Mouse (Mus musculus) ovary, postnatal 36 days (tissue): ENCODE measurements at regions not wholly inside any gene's neighbourhood (a gene's known extent, or its start where the extent isn't known, plus 50 kb on each side); places are given as distances from the start of the nearest gene placed in this dataset.

Experiments used
- DNase-seq: peaks from one replicate; pipeline ENCODE4 v3.0.0; 2022; ENCODE audit warnings: low spot score, mixed read lengths

DNA sequence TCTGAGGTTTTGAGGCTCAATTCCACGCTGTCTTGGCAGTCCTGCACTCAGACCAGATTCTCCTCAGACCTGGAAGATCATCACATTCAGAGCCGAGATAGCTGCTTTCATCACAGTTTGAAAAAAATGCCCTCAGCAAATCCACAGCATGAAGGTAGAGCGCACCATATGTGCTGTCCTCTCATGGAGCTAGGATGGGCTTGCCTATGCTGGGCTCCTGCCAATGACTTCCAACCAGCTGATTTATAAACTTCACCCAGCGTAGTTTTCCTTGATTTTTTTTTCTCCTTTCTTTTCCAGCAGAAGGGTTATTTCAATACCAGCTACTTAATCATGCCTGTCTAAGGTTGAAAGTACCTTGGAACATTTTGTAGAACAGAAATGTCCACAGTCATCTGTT is 115.0 kb upstream of the Ccdc54 start:
- no peak for DNase-seq

DNA sequence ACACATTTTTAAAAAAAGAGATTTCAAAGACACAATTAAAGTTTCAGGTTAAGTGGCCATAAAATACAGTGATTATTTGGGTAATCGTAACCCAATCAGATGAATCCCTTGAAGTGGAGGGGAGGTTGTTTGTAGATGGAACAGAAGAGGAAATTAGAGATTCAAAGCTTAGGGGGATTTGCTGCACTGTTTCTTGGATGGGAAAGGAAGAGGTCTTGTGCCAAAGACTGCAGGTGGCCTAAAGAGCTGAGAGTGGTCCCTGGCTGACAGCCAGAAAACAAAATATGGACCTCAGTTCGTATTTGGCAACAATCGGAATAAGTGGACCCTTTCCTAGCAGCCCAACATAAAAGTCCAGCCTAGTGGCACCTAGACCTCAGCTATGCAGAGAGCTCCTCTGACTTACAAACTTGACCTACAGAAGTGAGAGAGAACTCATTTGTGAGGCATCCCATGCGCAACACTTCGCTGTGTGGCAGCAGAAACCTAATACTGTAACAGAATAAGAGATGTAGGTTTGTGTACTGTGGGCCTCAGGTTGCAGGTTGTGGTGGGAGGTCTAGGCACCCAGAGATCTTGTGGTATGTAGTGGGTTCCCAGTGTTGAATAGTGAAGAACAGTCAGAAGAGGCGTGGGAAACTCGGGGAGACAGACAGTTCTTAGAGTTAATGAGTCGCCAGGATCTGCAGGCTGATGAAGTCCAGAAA is 110.0 kb upstream of the Ccdc54 start:
- no peak for DNase-seq

DNA sequence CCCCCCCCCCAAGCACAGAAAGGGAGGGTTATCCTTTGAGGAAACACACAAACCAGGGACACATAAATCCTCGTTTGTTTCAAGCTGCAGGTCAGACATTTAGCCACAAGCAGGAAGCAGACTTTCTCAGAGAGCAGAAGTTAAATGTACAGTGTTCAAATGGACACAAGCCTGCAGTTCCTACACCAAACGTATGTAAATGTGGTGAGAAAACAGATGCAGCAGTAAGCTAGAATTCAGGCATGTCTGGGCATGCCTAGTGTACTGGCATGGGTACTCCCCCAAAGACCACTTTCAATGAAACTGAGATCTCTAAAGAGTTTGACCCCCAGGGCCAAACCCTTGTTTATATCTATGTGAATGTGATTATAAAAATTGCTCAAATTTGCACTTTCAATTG is 109.2 kb upstream of the Ccdc54 start:
- no peak for DNase-seq

DNA sequence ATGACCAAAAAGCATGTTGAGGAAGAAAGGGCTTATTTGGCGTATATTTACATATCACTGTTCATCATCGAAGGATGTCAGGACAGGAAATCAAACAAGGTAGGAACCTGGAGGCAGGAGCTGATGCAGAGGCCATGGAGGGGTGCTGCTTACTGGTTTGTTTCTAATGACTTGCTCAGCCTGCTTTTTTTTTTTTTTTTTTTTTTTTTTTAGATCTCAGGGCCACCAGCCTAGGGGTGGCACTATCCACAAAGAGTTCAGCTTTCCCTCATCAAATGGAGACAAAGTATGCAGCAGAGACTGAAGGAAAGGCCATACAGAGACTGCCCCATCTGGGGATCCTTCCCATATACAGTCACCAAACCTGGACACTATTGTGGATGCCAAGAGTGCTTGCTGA is 106.8 kb upstream of the Ccdc54 start:
- DNase-seq: no peak

DNA sequence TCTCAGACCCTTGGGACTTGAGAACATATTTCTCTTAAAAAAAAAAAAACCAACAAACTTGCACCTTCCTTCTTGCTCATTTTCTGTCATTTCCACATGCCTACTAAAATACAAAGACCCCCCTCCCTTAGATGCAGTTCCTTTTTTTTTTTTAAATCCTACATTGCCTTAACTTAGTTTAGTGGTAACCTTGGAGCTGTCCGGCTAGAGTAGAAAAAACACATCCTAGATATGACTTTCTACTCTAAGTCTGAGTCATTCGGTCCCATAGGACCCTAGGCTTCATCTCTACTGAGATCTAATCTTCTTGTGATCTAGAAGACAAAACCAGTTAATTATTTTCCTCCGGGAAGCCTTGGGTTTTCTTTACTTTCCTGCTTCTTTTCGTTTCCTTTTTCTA is 105.1 kb upstream of the Ccdc54 start:
- no peak for DNase-seq

DNA sequence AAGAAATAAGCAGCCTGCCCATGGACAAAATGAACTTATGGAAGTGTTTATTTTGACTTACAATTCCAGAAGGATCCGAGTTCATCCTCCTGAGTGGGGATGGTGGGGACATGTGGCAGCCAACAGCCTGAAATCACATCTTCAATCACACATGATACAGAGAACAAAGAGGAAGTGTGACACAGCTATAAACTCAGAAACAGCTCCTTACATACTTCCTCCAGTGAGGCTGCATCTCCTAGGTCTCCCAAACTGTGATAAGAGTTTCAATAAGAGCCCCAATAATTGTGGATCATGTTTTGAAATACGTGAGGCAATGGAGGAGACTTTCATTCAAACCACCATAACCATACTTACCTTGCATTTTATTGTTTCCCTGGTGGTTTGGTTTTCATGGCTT is 103.1 kb upstream of the Ccdc54 start:
- DNase-seq: no peak

DNA sequence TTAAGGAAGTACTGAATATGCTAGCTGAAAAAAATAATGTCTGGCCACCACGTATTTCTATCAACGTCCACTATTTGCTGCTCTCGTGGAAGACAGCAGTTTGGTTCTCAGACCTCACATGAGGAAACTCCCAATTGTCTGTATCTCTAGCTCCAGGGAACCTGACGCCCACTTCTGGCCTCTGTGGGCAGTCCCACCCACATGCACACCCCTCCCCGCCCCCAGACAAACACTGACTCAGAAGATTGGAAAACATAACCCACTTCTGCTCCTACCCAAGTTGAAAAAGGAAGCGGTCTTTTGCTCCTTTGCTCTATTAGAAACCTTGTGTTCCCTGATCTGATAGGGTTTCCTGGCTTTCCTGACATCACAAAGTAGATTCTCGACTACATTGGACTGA is 99.9 kb upstream of the Ccdc54 start:
- DNase-seq: no peak

DNA sequence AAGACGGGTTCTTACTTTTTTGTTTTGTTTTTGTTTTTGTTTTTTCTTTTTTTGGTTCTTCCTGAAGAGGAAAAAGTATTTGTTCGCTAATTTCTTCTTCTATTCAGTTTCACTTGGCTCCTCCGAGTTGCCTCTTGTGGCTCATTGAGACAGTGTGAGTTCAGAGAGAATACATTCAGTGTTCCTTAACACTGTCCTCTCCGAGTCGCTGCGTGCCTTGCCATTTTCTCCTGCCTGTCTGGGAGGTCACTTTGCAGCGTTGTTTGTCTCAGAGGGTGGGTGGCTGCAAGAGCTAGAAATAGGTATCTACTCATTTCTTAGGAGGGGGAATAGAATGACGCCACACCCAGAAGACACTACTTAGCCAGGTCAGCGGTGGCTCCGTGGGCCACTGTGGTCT is 98.6 kb upstream of the Ccdc54 start:
- no peak for DNase-seq

DNA sequence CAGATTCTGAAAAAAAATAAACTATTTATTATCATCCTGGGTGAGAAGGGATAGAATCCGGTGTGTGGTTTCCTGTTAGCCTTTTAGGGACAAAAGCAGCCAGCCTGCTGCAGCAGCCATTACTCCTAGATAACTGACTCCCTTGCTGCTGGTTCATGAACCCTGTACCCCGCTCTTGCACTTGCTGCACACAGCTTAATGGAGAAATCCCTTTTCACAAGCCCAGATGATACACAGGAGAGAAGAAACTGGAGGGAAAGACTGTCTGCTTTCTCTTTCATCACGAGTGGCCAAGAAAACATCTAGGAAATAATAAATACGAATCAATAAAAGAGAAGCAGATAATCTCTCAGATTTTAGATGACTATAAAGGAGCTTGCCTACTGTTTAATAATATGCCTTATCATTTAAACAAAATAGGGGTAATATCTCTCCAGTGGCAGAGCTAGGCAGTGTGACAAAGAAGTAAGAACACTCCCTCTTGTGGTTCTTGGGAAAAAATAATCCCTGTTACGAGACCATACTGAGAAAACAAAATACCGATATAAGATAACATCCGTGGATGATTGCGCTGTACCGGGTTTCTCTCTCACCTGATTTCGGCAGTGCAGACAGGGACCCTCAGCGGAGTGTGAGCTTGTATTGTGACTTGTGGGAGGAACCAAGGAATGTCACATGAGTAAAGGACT is 98.0 kb upstream of the Ccdc54 start:
- no peak for DNase-seq

DNA sequence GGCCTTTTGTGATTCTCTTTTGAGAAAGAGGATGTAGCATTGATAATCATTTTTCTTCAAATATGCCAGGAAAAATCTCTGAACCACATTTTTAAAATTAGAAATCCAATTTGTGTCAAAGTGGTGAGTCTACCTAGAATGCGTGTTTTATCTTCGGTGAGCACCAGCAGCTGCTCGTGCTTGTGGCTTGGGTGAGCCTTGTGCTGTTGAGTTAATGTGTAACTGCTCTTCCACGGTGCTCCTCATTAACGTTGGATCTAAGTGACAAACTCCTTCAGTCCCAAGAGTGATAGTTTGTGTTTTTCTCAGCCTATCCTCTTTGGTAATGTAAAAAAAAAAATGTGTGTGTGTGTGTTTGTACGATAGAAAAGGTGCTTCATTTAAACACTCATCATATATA is 88.7 kb upstream of the Ccdc54 start:
- no peak for DNase-seq

DNA sequence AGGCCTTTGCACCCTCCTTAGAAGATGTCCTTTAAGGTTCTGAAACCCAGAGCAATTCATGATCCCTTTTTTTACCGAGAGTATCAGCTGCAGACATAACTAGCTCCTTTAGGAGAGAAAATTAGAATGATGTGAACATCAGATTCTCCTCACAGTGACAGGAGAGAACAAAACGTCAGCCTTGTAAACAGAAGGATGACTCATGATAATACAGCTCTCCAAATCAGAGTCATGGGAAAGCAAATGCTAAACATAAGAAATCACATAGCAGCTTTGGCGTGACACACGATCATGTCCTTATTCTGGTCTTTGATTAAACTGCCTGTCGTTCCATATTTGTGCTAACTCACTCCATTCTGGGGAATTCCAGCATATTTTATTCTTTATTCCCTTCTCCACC is 82.4 kb upstream of the Ccdc54 start:
- DNase-seq: no peak

DNA sequence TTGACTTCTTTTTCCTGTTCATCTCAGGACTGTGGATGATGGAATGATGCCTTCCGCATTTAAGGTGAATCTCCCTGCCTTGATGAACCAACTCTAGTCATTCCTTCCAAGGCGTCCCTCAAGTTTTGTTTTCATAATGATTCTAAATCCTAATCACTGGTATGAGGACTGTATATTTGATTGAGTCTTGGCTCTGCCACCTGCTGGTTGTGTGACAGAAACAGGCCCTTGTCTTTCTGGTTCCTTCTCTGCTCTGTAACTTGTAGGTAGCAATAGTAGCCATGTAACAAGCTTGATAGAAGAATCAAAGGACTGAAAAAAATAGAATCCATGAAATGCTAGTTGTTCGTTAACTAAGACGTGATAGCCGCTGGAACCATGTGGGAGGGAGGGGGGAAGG is 81.8 kb upstream of the Ccdc54 start:
- no peak for DNase-seq

DNA sequence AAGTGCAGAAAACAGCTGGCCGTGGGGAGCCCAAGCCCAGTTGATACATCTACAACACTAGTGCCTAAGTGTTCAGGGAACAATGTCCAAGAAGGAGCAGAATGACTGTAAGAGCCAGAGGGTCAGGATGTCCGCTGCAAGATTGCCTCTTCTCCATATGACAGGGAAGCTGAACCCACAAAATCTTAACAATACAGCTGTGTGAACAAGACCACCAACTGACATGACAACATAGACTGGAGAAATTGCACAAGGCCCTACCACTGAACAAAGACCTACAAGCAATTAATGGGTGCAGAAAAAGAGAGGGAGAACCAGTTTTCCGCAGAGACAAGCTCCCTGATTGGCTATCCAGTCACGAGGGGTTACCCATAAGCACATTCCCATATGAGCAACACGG is 80.2 kb upstream of the Ccdc54 start:
- no peak for DNase-seq

DNA sequence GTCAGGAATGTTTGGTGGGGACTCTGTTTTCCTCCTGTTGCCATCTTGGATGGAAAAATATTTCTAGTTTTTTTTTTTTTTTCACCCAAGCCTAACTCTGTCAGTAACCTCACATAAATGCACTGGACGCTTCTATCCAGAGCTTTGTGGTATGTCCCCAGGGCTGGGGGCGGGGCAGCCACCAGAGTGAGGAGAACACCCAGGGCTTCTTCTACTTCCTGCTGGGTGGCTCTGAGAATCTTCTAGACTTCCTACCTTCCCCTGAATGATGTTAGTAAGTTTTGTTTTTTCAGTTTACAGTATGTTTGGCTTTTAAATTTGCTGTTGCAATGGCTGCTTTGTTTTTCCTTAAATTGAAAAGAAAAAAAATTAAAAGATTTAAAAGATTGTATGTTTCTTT is 73.3 kb upstream of the Ccdc54 start:
- no peak for DNase-seq
